Mouse (Mus musculus) C2C12 (cell line): Measurements from ENCODE around the gene Gm12248.

Source experiments
- CTCF ChIP-seq: IDR thresholded peaks from one replicate; pipeline ENCODE4 v1.5.1; 2011; ENCODE audit not compliant: control insufficient read depth, insufficient read depth, insufficient read length
- MAX ChIP-seq: IDR thresholded peaks from one replicate; pipeline ENCODE4 v1.6.1; 2011; ENCODE audit warnings: mild to moderate bottlenecking, control low read depth
- MYOG ChIP-seq: IDR thresholded peaks from one replicate; pipeline ENCODE4 v1.6.1; 2011; ENCODE audit not compliant: control insufficient read depth, insufficient read length; ENCODE audit errors: extremely low read depth

DNA sequence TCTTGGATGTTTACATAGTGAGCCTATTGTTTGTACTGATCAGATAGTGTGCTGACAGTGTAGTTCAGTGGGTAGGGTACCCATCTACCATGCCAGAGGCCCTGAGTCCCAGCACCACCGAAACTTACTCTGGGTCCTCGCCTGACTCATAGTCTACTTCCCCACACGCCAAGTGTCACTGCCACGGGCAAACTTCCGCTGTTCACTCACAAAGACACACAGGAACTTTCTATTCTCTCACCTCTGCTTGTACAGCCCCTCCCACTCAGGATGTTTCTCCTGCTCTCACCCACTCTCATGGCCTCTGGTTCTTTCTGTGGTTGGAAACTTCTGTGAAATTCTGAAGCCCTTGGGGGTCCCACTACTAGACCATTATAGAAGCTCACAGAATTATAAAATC, 3.2 kb upstream of the Gm12248 start:
- TF ChIP-seq MAX (no peak), CTCF (no peak), MYOG (no peak)
